Mouse (Mus musculus) bone marrow, adult 2 months (tissue): ENCODE measurements around the gene Wdr54.

ENCODE experiments used
- CTCF ChIP-seq: fragments of 200-500 bp; IDR thresholded peaks from 2 replicates; pipeline ENCODE4 v1.5.1; 2011; ENCODE audit warnings: low read length, control low read depth; ENCODE audit not compliant: control insufficient read depth, insufficient read depth
- POLR2A ChIP-seq: fragments of 200-500 bp; IDR thresholded peaks from 2 replicates; pipeline ENCODE4 v1.6.1; 2011; ENCODE audit warnings: low read depth, mild to moderate bottlenecking, control low read depth, low read length, borderline replicate concordance; ENCODE audit not compliant: control insufficient read depth

- TF ChIP-seq CTCF, result no peak
- TF ChIP-seq POLR2A, result no peak
Observed at GRCm38 (mm10) chr6:83116373-83117164, 39.6 kb downstream of the Wdr54 start.
